Mouse (Mus musculus): ENCODE data around the gene Ei24. TPM values are rescaled to one million over a fixed set of nuclear protein-coding genes. Genes with fewer than 3 reads are reported as not detected.

Gene Ei24
- total and polyA plus RNA-seq, 2 experiments from 2014 or later, result 93.2 to 105 TPM

DNA sequence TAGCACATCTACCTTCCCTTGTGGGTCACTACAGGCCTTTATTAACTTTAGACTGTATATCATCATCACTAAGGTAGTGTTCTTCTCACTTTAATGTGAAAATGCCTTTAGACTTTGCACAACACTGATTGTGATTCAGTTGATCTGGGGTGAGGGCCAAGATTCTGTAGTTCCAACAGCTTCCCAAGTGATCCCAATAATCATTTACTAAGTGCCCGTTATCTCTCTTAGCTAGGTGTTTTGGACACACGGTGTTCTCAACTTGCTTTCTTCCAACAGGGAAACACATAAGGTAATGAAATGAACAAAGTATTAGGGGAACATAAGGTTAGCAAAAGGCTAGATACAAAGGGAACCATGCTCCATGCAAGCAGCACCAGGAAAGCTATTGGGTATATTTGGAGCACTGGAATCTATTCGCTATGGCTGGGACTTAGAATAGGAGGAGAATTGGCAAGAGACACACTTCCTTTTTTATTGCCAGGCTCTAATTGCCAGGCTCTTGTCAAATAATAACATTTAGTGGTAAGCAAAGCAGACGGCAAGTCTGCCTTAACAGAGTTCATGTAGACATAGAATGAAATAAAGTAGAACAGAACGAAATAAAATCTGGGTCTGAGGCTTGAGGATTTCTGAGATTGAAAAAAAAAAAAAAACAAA, 11.1 kb upstream of the Ei24 start:
- ATAC-seq (no peak), DNase-seq (ENCODE audit: low spot score) (no peak)
- no peak for TF ChIP-seq CTCF (IDR thresholded peaks at IDR 0.05; ENCODE audit: low read depth)
- no peaks in the 10 kb centered on the region for H3K9me3 ChIP-seq (ENCODE audit: low read length)
- no peak overlapping the region for H3K27ac ChIP-seq
- H3K27me3 ChIP-seq (ENCODE audit: insufficient read depth, low read length), result no peaks in the 10 kb centered on the region
- H3K4me1 ChIP-seq (ENCODE audit: insufficient read depth, low read length), result no peaks in the 10 kb centered on the region
- no peak overlapping the region for H3K4me3 ChIP-seq (ENCODE audit: low read length)
- no peaks in the 10 kb centered on the region for H3K36me3 ChIP-seq (ENCODE audit: insufficient read depth, low read length)
- 76% methylated on average over 5 of the region's 5 CpGs for WGBS
- no peak overlapping the region for H3K9ac ChIP-seq (replicated peaks; ENCODE audit: low read length)
- H3K4me2 ChIP-seq (ENCODE audit: low read depth, low read length), result no peak overlapping the region

DNA sequence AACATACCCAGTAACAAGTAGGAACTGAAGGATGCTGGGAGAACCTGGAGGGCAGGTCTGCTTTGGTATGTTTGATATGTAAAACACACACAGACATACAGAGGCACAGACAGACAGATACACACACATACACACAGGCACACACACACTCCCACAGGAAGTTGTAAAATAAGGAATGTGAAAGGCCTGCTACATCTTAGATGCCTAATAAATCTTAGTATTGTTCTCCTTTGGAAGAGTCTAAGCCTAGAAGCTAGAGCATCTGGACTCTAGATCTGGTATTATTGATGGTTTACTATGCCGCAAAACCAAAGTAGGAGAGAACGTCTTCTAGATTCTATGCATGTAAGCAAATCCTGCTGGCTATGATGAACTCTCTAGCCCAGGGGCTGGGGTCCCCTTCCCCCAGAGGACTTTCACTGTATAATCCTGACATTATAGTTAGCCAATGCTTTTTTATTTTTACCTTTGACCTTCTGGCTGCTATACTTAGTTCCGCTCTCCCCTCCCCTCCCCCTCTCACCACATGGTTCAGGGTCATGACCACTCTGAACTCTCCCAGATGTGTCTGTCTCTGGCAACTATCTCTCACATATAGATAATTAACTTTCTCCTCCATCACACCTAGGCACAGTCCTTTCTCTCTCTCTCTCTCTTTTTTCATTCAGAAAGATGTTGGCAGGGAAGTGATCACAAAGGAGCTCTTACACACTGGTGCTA, 8.2 kb upstream of the Ei24 start:
- Histone ChIP-seq H3K9me3 (ENCODE audit: low read length) (no peaks in the 10 kb centered on the region), H3K4me3 (ENCODE audit: low read length) (no peak overlapping the region), H3K4me2 (ENCODE audit: low read depth, low read length) (no peak overlapping the region), H3K4me1 (ENCODE audit: insufficient read depth, low read length) (no peaks in the 10 kb centered on the region), H3K27ac (no peak overlapping the region), H3K9ac (replicated peaks; ENCODE audit: low read length) (no peak overlapping the region), H3K27me3 (ENCODE audit: insufficient read depth, low read length) (no peaks in the 10 kb centered on the region), H3K36me3 (ENCODE audit: insufficient read depth, low read length) (no peaks in the 10 kb centered on the region)
- no peak for TF ChIP-seq CTCF (IDR thresholded peaks at IDR 0.05; ENCODE audit: low read depth)
- DNase-seq (ENCODE audit: low spot score) (no peak), ATAC-seq (no peak)
- 95% methylated on average over 3 of the region's 3 CpGs for WGBS

DNA sequence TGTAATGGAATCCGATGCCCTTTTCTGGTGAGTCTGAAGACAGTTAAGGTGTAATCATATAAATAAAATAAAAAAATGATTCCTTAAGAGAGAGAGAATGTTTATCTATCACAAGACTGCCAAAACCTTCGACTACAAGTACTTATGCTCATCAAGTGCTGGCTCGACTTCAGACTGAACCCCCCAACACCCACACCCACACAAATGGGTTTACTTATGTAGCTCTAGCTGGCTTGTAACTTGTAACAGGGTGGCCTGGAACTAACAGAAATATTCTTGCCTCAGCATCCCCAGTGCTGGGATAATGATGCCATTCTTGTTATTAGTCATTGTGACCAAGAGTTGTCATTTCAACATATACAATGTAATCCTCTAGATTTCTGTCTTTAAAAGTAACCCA, 6.7 kb upstream of the Ei24 start:
- H3K4me2 ChIP-seq (ENCODE audit: low read depth, low read length), result no peak overlapping the region
- DNase-seq (ENCODE audit: low spot score) (no peak), ATAC-seq (no peak)
- H3K4me3 ChIP-seq (ENCODE audit: low read length), result no peak overlapping the region
- no peak overlapping the region for H3K27ac ChIP-seq
- H3K9ac ChIP-seq (replicated peaks; ENCODE audit: low read length), result no peak overlapping the region
- TF ChIP-seq CTCF (IDR thresholded peaks at IDR 0.05; ENCODE audit: low read depth), result no peak
- WGBS, result 90% methylated on average over 3 of the region's 3 CpGs
- H3K27me3 ChIP-seq (ENCODE audit: insufficient read depth, low read length), result no peaks in the 10 kb centered on the region
- H3K9me3 ChIP-seq (ENCODE audit: low read length), result no peaks in the 10 kb centered on the region
- H3K36me3 ChIP-seq (ENCODE audit: insufficient read depth, low read length), result no peaks in the 10 kb centered on the region
- H3K4me1 ChIP-seq (ENCODE audit: insufficient read depth, low read length), result no peaks in the 10 kb centered on the region

DNA sequence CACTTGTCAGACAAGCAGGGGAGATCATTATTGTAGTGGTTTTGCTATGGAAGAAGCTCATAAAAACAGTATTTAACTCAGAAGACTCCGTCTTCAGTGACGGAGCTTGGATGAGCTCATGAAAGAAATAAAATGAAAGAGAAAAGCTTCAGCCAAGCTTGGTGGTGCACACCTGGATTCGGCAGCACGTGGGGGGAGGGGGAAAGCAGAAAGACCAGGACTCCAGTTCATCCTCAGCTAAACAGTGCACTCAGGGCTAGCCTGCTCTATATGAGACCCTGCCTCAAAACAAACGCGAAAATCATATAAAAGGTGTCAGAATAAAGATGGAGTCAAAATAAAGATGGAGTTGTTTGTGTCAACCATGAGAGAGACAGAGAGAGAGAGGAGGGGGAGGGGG, 6.2 kb upstream of the Ei24 start:
- WGBS, result 80% methylated on average over 6 of the region's 6 CpGs
- no peak for ATAC-seq

DNA sequence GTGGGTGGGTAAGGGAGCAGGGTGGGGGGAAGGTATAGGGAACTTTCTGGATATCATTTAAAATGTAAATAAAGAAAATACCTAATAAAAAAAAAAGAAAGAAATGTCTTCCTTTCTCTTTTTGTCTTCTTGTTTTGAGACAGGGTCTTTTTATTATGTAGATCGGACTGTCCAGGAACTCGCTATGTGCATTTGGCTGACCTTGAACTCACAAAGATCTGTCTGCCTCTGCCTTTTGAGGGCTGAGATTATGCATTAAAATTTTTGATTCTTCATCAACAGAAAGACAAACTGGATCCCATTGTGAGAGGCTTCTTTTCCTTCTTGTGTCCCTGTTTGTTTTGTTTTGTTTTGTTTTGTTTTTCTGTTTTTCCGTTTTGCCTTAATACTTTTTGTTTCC, 5.8 kb upstream of the Ei24 start:
- no peaks in the 10 kb centered on the region for H3K9me3 ChIP-seq (ENCODE audit: low read length)
- 78% methylated on average over 3 of the region's 3 CpGs for WGBS
- H3K4me3 ChIP-seq (ENCODE audit: low read length), result no peak overlapping the region
- DNase-seq (ENCODE audit: low spot score) (no peak), ATAC-seq (no peak)
- no peaks in the 10 kb centered on the region for H3K4me1 ChIP-seq (ENCODE audit: insufficient read depth, low read length)
- H3K9ac ChIP-seq (replicated peaks; ENCODE audit: low read length), result no peak overlapping the region
- H3K27me3 ChIP-seq (ENCODE audit: insufficient read depth, low read length), result no peaks in the 10 kb centered on the region
- H3K27ac ChIP-seq, result no peak overlapping the region
- TF ChIP-seq CTCF (IDR thresholded peaks at IDR 0.05; ENCODE audit: low read depth), result no peak
- no peaks in the 10 kb centered on the region for H3K36me3 ChIP-seq (ENCODE audit: insufficient read depth, low read length)
- no peak overlapping the region for H3K4me2 ChIP-seq (ENCODE audit: low read depth, low read length)

More for the DNA sequence above, 6.2 kb upstream of the Ei24 start:
- H3K4me3 ChIP-seq (ENCODE audit: low read length), result no peak overlapping the region
- no peaks in the 10 kb centered on the region for H3K27me3 ChIP-seq (ENCODE audit: insufficient read depth, low read length)
- DNase-seq (ENCODE audit: low spot score), result no peak
- no peaks in the 10 kb centered on the region for H3K4me1 ChIP-seq (ENCODE audit: insufficient read depth, low read length)
- H3K9me3 ChIP-seq (ENCODE audit: low read length), result no peaks in the 10 kb centered on the region
- no peaks in the 10 kb centered on the region for H3K36me3 ChIP-seq (ENCODE audit: insufficient read depth, low read length)
- H3K4me2 ChIP-seq (ENCODE audit: low read depth, low read length), result no peak overlapping the region
- H3K27ac ChIP-seq, result no peak overlapping the region
- TF ChIP-seq CTCF (IDR thresholded peaks at IDR 0.05; ENCODE audit: low read depth), result no peak
- no peak overlapping the region for H3K9ac ChIP-seq (replicated peaks; ENCODE audit: low read length)

DNA sequence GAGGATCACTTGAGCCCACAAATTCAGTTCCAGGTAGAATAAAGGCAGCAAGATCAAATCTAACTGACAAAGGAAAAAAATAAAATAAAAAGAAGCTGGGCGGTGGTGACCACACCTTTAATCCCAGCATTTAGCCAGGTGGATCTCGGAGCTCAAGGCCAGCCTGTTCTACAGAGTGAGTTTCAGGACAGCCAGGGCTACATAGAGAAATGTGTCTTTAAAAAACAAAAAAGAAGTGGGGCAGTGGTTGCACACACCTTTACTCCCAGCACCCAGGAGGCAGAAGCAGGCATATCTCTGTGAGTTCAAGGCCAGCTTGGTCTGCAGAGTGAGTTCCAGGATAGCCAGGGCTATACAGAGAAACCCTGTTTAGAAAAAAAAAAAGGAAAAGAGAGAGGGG, 4.8 kb upstream of the Ei24 start:
- TF ChIP-seq CTCF (IDR thresholded peaks at IDR 0.05; ENCODE audit: low read depth), result no peak
- WGBS, result 87% methylated on average over 2 of the region's 2 CpGs
- DNase-seq (ENCODE audit: low spot score) (no peak), ATAC-seq (no peak)
- Histone ChIP-seq H3K9ac (replicated peaks; ENCODE audit: low read length) (no peak overlapping the region), H3K4me1 (ENCODE audit: insufficient read depth, low read length) (no peaks in the 10 kb centered on the region), H3K4me2 (ENCODE audit: low read depth, low read length) (no peak overlapping the region), H3K9me3 (ENCODE audit: low read length) (no peaks in the 10 kb centered on the region), H3K27ac (no peak overlapping the region), H3K27me3 (ENCODE audit: insufficient read depth, low read length) (no peaks in the 10 kb centered on the region), H3K4me3 (ENCODE audit: low read length) (no peak overlapping the region), H3K36me3 (ENCODE audit: insufficient read depth, low read length) (no peaks in the 10 kb centered on the region)

DNA sequence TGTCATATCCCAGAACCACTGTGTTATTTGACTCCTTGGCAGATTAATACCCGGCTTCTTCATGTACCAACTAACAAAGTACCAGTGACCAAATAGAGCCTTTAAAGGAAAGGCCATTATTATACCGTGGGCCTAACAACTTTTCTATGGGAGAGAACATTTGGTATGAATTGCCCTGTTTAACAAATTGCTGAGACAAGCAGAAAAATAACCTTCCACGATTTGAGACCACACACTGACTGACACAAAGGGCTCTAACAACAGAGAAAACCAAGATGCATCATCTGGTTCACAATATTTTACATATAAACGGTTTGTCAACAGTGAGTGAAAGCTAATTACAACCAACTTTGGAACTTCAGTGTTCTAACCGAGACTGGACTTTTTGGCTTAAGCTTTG, 969 bp downstream of the Ei24 start:
- Histone ChIP-seq H3K9me3 (ENCODE audit: low read length) (no peaks in the 10 kb centered on the region), H3K4me1 (ENCODE audit: insufficient read depth, low read length) (peaks cover 10% of the 10 kb centered on the region), H3K36me3 (ENCODE audit: insufficient read depth, low read length) (peaks cover 3% of the 10 kb centered on the region; the same call in 1 of the 2 replicates), H3K4me3 (ENCODE audit: low read length) (peak overlapping the region; percentile 97), H3K9ac (replicated peaks; ENCODE audit: low read length) (peak overlapping the region; percentile 95), H3K27me3 (ENCODE audit: insufficient read depth, low read length) (no peaks in the 10 kb centered on the region), H3K4me2 (ENCODE audit: low read depth, low read length) (peak overlapping the region; percentile 78), H3K27ac (peak overlapping the region; percentile 83; the same call in 1 of the 2 replicates)
- ATAC-seq (no peak), DNase-seq (ENCODE audit: low spot score) (no peak)
- 11% methylated on average over 5 of the region's 5 CpGs for WGBS
- no peak for TF ChIP-seq CTCF (IDR thresholded peaks at IDR 0.05; ENCODE audit: low read depth)
